Mouse (Mus musculus) frontal cortex, adult 2 months (tissue): ENCODE data around the gene Rasgef1a. TPM values are rescaled to one million over a fixed set of nuclear protein-coding genes. Genes with fewer than 3 reads are reported as not detected.

Experiments used
- DNase-seq, 2 experiments: peaks; one replicate each; pipeline ENCODE4 v3.0.0; 2022; ENCODE audit warnings: low spot score in 1 of 2; ENCODE audit errors: extremely low spot score in 1 of 2
- polyA plus RNA-seq: library from polyadenylated mRNA; depleted of rRNA; stranded (reverse); fragments of >200 nt; gene quantifications from 2 replicates; pipeline ENCODE4 v1.2.3, GENCODE M21; 2012

The Rasgef1a gene
- polyA plus RNA-seq, 1 experiment, result 164 TPM

DNA sequence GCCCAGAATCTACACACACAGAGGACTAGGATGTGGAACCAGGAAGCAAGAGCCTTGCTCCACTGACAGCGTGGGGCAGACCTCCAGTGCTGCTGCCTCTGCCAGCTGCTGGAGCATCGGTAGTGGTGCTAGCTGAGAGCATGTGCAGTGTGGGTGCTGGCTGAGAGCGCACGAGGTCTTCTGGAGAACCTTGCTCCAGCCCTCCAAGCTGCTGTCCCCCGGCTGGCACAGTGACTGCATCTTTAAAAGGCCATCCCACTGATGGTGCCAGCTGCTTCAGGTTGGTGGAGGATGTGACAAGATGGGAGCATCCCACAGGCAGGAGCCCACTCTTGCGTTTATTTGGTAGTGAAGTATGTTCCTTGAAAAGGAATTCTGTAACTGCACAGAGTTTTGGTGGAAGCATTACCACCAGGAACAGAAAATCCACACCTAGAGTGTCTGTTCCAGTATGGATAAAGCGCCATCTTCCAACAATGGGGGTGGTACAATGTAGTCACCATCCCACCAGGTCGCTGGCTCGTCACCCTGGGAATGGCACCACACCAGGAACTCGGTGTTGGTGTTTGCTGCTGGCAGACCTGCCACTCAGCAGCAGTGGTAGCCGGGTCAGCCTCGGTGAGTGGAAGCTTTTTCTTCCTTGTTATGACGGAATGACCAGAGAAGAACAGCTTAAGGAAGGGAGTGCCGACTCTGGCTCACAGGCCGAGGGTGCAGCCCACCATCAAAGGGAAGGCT is 11.8 kb downstream of the Rasgef1a start:
- peak; percentile 63 to 81 for DNase-seq

DNA sequence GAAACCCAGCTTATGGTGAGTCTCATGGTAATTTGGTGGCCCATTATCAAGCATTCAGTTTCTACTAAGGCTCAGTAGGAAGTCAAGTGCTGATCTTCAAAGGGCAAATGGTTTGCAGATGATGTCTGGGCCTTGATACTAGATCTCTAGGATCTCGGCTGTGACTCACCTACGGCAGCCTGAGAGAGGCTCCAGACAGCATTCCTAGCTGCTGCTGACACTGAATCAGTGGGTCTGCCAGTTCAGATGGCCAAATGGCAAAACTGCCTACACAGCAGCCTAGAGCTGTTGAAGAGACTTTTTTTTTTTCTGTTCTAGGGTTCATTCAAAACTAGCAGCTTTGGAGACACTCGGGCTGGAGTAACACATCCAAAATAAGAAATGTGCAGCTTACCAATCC is 15.8 kb downstream of the Rasgef1a start:
- DNase-seq, result no peak

DNA sequence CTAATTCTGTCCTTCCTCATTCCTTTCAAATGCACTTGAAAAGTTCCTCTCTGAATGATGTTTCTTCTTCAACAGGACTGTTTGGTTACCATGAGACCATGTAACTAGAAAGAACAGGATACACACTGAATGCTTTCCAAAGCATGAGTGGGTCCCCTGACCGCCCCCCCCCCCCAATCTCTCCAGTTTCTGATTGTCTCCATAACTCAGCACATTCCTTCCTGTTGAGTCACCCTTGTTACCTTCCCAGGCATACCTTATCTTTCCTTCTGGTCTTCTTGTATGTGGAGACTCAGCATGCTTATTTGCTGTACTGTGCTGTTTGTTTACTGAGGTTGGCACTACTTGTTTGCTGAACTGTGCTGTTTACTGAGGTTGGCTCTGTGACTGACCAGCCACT is 20.2 kb downstream of the Rasgef1a start:
- DNase-seq, result no peak

DNA sequence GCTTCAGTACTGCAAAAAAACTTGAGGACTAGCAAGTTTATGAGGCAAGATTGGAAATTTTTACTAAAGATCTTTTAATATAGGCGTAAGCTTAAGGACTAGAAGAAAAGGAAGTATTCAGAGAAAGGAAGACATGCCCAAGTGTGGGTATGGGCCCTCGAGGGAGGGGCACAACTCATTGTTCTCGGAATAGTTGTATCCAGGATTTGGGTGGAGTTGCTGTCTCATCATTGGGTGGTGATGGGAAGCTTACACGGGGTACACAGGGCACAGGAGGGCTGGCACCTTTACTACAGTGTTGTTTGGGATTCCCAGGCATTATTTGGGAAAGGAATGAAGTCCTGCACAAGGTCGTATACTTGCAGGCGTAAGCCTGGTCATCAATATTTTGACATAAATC is 24.4 kb downstream of the Rasgef1a start:
- no peak for DNase-seq

DNA sequence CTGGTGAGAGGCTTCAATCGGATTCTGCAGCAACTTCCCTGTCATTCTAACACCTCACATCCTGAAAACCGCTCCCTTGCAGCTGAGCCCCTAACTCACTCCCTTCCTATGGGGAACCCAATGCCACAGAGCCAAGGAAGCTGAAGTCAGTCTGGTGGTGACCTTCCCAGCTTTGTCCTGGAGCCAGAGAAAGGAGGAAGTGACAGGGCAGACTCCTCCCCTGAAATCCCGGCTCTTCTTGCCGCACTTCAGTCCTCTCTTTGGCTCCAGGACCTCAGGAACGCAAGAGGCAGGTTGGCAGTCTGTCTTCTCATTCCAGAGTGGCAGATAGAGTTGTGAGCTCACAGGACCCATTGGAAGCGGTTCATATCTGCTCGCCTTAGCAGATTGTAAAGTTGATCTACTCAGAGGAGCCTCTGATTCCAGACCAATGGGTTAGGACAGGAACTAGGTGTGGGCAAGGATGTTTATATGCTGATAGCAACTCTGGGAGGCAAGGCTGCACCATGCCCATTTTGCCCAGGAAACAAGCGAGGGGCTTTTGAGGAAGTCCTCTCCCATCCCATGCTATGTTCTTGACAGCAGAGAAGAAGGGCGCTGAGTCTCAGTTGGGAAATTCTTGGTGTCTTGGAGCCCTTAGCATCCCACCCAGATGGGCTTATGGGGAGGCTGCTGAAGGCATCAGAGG is 25.0 kb downstream of the Rasgef1a start:
- no peak for DNase-seq

DNA sequence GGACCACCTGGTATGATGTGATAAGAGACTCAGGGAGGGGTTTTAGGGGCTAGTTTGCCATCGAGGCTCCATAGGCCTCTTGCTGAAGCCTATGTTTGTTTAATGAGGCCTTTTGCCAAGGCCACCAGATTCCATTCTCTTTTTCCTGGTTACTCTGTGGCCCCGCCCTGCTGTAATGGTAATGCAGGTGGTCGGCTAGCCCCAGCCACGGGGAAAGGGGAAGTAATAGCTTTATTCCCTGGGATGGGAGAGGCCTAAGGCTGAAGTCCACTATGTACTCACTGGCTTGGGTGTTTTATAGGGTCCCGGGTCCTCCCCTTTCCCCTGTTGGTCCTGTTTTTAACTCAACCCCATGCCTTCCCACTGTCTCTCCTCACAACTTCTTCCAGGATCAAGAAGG is 25.6 kb downstream of the Rasgef1a start:
- DNase-seq, result no peak

DNA sequence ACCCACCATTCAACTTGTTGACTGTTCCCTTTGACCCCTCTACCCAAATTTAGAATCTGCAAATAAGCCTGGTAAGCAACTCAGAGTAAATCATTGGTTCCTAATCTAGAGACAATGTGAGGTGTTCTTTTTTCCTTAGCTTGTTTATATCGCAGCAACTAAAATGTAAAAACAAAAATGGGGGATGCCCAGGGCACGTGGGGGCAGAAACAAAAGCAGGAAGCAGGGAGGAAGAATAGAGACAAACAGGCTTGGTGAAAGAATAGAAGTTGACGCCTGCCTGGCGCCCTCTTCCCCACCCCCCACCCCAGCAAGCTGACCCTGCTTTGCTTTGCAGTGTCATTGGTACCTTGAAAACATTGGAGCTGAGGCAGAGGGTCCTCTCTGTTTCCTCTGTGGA is 33.9 kb downstream of the Rasgef1a start:
- no peak for DNase-seq

DNA sequence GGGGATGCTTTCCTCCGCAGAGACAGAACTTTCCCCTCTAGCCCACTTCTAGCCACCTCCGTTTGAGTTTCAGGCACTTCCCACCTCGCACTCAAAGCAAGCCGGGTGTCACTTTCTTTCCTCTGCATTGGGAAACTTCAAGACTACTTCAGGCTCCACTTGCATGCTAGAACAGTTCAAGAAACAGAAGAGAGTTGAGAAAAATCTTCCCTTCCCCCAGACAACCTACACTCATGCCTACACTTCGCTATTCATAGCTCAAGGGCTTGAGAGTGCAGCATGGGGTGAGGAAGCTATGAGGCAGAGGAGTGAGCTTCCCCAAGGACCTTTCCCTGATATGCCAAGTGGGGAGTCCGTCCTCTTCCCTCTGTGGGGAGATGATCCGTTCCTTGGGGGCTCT is 34.7 kb downstream of the Rasgef1a start:
- peak in 1 of 2 experiments; percentile 63 for DNase-seq

DNA sequence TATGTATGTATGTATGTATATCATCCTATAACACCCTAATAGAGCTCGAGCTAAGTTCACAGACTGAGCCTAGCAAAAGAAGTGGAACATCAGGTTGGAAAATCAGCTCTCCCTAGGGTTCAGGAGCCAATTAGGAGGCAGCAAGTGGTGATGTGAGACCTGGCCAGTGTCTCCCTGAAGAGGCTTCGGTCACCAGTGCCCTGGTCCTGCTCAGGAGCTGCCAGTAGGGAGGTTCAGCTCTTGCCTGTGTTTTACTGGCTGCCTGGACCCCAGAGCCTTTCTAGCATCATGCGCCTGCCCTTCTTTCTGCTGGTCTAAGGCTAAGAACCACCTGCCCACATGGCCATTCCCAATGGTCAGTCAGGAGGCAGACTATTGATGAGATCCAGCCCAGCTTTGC is 35.3 kb downstream of the Rasgef1a start:
- DNase-seq, result no peak

DNA sequence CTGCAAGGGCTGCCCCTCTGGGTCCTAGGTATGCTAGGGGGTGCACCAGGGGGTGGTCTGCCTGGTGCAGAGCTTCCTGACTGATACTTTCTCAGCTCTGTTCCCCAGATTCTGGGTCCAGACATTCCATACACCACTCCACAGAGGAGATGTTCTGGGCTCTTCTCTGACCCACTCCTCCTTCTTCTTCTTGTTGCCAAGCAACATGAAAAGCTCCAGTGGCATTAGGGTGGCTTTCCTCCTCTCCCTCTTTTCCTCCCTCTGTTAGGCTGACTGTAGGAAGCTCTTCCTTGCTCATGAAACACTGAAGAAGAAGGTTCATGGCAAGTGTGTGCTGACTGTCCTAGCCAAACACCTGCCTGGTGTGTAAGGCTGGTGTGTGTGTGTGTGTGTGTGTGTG is 35.7 kb downstream of the Rasgef1a start:
- no peak for DNase-seq

DNA sequence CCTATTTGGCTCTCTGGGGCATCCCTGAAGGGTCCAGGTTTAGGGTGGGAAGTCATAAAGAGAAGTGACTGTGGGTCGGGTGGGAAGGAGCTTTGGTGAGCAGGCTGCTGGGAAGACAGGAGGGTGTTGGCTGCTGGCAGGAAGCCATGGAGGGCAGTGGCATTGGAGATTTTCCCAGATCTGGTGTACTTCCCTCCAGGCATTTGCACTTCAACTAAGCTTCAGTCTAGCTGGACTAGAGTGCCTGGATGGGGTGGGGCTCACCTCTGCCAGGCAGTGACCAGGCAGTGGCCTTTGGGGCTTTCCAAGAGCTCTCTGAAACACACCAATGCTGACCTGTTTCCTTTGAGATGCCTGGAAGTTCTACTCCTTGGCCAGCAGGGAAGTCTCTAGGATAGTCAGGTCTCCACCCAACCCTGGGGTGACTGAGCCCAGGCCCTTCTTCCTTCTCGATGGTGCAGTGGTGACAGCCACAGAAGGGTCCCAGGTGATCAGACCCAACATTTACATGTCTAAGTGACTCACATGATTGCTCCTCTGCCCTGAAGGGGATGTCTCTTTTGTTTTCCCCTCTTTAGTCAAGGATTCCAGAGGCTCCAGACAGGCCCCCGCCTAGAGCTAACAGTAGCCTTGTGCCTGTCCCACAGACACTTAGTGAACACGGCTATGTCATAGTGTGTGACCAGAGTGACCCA is 36.7 kb downstream of the Rasgef1a start:
- no peak for DNase-seq

DNA sequence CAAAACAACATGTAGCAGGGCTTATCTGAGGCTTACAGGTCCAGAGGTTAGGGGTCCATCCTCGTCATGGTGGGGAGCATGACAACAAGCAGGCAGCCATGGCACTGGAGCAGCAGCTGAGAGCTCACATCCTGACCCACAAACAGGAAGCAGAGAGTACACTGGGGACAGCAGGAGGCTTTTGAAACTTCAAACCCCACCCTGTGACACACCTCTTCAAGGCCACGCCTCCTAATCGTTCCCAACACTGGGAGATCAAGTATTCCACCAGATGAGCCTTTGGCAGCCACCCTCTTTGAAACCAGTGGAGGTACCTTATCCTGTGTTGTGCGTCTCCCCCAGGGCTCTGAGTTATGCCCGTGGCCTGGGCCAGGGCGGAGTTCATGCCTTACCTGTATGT is 38.5 kb downstream of the Rasgef1a start:
- DNase-seq, result no peak

DNA sequence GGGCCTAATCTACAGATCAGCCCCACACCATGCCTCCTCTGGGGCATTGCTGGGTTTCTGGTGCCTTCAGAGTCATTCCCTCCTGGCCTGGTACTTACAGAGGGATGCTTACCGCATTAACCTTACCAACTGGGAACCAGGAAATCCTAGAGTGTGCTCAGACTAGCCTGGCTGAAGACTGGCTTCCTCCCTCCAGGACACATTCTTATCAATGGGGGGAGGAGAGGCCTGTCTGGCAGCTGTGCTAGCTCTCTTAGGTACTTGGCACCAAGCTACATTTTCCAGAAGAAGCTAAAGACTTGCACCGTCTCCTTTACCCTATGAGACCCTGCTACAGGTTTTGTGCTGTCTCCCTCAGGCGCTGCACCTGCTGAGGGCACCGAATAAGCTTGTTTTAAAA is 40.2 kb downstream of the Rasgef1a start:
- no peak for DNase-seq

DNA sequence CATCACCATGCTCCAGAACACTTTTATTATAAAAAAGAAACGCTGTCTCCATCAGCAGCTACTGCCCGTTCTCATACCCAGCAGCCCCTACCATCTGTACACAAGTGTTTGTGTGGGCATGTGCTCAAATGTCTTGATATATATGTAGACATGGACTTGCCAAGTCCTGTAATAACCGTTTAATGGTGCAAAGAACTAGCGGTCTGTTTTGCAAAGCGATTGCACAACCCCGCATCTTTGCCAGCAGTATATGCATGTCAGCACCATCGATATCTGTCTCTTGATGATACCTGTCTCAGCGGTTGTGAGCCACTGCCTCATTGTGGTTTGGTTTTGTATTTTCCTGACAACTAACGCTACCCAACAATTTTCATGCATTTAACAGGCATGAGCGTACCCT is 44.0 kb downstream of the Rasgef1a start:
- no peak for DNase-seq

DNA sequence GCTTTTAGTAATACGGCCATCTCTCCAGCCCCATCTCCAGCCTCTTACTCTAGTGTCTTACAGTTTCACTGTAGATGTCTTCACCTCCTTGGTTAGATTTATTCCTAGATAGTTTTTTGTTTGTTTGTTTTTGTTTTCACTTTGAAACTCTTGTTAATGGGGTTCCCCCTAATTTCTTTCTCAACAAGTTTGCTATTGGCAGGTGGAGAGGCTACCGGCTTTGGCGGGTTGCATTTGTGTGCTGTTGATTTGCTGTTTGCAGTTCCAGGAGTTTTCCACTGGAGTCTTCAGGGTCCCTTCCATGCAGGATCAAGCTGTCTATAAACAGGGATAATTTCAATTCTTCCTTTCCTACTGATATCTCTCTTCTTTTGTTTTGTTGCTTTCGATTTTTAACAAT is 50.0 kb downstream of the Rasgef1a start:
- no peak for DNase-seq

DNA sequence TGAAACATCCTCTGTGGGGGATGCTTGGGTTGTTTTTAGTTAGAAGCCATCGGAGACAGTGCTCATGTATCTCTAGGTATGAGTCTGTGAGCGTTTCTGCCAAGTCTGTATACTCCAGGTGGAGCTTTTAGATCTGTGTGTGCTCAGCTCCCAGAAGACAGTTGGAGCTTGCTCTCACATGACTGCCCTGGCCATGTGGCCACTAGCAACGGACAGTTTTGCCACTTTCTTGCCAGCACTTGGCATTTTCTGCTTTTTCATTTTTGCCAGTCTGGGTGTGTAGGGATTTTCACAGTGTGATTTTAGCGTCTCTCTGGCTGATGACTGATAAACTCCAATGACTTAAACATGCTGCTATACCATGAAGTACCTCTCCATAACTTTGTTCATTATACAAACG is 52.0 kb downstream of the Rasgef1a start:
- DNase-seq, result no peak

DNA sequence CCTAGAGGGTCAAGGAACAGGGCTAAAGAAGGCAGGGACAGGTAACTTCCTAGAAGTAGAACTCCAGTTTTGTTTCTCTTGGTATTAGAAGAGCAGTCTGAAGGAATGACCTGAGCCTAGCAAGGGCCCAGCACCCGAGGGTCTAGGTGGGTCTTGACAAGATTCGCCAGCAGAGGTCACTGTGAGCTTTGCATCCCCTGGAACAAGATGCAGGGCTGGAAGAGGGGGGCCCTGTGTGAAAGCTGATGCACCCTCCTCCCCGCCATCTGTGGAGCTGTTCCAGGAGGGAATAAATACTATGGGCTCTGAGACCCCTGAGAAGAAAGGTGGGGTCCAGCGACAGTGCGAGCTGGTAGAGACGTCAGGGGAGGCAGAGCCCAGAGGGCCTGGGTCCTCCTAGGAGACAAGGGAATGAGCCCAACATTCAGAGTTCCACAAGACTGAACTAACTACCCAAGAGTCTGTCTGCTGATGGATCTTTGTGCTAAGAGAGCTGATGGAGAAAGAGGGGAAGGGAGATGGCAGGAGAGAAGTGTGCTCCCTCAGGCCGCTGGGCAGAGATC is 53.8 kb downstream of the Rasgef1a start:
- peak in 1 of 2 experiments; percentile 55 for DNase-seq

DNA sequence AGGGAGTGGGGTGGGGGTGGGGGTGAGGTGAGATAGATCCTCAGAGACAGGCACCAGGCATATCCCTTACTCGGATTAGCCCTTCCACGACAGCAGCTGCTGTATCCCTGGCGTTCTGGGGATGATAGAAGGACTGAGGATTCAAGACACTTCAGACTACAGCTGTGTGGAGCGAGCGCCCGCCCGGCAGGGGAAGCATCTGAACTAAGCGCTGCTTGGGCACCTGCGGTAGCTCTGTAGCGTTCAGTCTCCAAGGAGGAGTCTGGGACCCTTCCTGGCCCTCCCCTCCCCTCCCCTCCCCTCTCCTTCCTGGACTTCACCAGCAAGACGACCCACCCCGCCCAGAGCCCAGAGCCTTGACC is 54.6 kb downstream of the Rasgef1a start:
- no peak for DNase-seq

DNA sequence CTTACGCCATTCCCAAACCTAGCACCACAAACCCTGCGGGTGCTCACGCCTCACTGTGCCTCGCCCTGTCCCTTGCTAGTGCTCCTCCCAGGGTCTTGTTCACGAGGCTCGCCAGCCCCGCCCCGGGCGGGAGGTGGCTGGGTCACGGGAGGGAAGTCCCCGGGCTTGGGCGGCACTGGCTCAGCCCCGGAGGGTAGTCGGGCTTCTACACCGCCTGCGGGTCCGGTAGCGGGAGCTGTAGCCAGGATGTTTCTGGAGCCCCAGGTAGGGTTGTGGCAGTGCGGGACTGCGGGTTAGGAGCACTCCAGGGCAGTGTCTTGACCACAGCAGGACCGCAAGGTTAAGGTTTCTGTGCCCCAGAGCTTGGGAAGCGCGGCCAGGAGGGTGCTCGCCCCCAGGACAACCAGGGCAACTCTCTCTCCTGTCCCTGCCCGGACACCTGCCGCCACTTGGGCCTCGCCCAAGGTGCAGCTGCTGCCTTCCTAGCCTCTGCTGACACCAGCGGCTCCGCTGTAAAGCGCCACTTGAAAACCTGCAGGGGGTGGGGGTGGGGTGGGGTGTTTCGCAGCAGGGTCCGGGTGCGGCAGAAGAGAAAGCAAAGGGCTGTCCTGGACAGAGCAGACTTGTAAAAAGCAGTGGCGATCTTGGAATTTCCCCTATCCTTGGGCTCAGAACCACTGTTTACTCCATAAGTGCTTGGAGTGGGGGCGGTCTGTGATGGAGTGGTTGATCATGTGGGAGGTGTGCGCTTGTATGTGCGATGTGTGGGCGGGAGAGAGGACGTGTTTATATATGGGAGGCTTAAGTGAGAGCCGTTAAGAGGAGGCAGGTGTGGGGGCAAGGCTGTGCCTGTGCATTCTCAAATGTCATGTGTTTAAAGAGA is 55.2 kb downstream of the Rasgef1a start:
- DNase-seq, result peak; percentile 77 to 84

DNA sequence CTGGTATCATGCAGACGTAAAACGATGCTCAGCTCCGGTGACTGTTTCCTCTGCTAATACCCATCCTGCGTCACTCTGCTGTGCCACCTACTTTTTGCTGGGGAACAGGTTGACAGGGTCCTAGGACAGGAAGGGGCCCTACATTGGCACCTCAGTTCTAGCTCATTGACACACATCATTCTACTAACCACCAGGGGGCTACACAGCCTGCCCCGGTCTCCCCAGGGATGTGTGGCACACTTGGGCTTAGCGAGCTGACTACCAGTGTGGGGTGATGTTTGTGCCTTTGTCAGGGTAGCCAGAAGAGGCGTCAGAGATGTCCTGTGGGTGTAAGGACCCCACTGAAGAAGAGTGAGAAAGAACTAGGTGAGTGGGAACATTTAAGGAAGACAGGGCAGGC is 56.5 kb downstream of the Rasgef1a start:
- DNase-seq, result no peak
